Mouse (Mus musculus) embryo, embryonic 10.5 days (tissue): ENCODE data around the gene Kng1.
"Not testable (repeated sequence)": the region's sequence is repeated elsewhere in the genome, so short reads cannot be mapped to it uniquely, and the experiment has no call there.

Experiments
- DNase-seq: peaks from one replicate; pipeline ENCODE4 v3.0.0-alpha.2; 2015; ENCODE audit warnings: low spot score

The Kng1 gene

GRCm38 (mm10) chr16:23094136-23094535, 36.5 kb downstream of the Kng1 start:
- no peak for DNase-seq

GRCm38 (mm10) chr16:23095581-23095980, 37.9 kb downstream of the Kng1 start:
- not testable (repeated sequence) for DNase-seq

- DNase-seq: not testable (repeated sequence)
Measured at GRCm38 (mm10) chr16:23096886-23097285, 39.2 kb downstream of the Kng1 start.

GRCm38 (mm10) chr16:23097290-23098104, 39.8 kb downstream of the Kng1 start:
- DNase-seq: not testable (repeated sequence)

GRCm38 (mm10) chr16:23098105-23098452, 40.4 kb downstream of the Kng1 start:
- DNase-seq: not testable (repeated sequence)

GRCm38 (mm10) chr16:23099632-23100031, 42.0 kb downstream of the Kng1 start:
- no peak for DNase-seq

- peak; percentile 69 for DNase-seq
Measured at GRCm38 (mm10) chr16:23100099-23100575, 42.5 kb downstream of the Kng1 start.

- peak; percentile 46 for DNase-seq
Measured at GRCm38 (mm10) chr16:23100613-23101012, 42.9 kb downstream of the Kng1 start.

GRCm38 (mm10) chr16:23102340-23103037, 44.8 kb downstream of the Kng1 start:
- no peak for DNase-seq

GRCm38 (mm10) chr16:23103038-23103745, 45.5 kb downstream of the Kng1 start:
- no peak for DNase-seq

- no peak for DNase-seq
Measured at GRCm38 (mm10) chr16:23103841-23104240, 46.2 kb downstream of the Kng1 start.

GRCm38 (mm10) chr16:23106121-23106520, 48.5 kb downstream of the Kng1 start:
- no peak for DNase-seq

- peak; percentile 91 for DNase-seq
Measured at GRCm38 (mm10) chr16:23107231-23107942, 49.7 kb downstream of the Kng1 start, which contains the start of gene Eif4a2. Gene Eif4a2 (plus strand): TSS chr16:23107444.

- DNase-seq: peak; percentile 83
Measured at GRCm38 (mm10) chr16:23107946-23108759, 50.5 kb downstream of the Kng1 start.

GRCm38 (mm10) chr16:23108943-23109342, 51.3 kb downstream of the Kng1 start:
- DNase-seq: no peak

GRCm38 (mm10) chr16:23109350-23110280, 52.0 kb downstream of the Kng1 start:
- no peak for DNase-seq

- DNase-seq: no peak
Measured at GRCm38 (mm10) chr16:23112348-23112747, 54.7 kb downstream of the Kng1 start.

- no peak for DNase-seq
Measured at GRCm38 (mm10) chr16:23112861-23113435, 55.3 kb downstream of the Kng1 start.

GRCm38 (mm10) chr16:23113903-23114302, 56.2 kb downstream of the Kng1 start:
- no peak for DNase-seq
